Mouse (Mus musculus) kidney, embryonic 14.5 days (tissue): ENCODE results near the gene Specc1. TPM values are rescaled to one million over a fixed set of nuclear protein-coding genes. Genes with fewer than 3 reads are reported as not detected.

Experiments used
- ATAC-seq: fragments of 200-750 bp; cut with Nextera tagmentation; 2 replicates; pipeline ENCODE4 v1.8.0; 2017; ENCODE audit warnings: moderate number of reproducible peaks, mild to moderate bottlenecking, moderate TSS enrichment, moderate library complexity; ENCODE audit not compliant: low FRiP score, low TSS enrichment
- H3K27ac ChIP-seq: fragments of 300-500 bp; sonication (generic); 2 replicates; pipeline ENCODE4 v1.5.1; 2014; ENCODE audit warnings: low read depth, mild to moderate bottlenecking, low read length, moderate library complexity, mixed read lengths
- H3K27me3 ChIP-seq: fragments of 300-500 bp; sonication (generic); 2 replicates; pipeline ENCODE4 v1.6.1; 2014; ENCODE audit warnings: mild to moderate bottlenecking, low read length; ENCODE audit not compliant: control insufficient read depth, insufficient read depth
- H3K36me3 ChIP-seq: fragments of 300-500 bp; sonication (generic); 2 replicates; pipeline ENCODE4 v1.6.1; 2014; ENCODE audit warnings: low read length, mixed read lengths; ENCODE audit not compliant: control insufficient read depth, insufficient read depth
- H3K4me1 ChIP-seq: fragments of 300-500 bp; sonication (generic); 2 replicates; pipeline ENCODE4 v1.6.1; 2014; ENCODE audit warnings: low read length, mixed read lengths; ENCODE audit not compliant: control insufficient read depth, insufficient read depth
- H3K4me2 ChIP-seq: fragments of 300-500 bp; sonication (generic); replicated peaks from 2 replicates; pipeline ENCODE4 v1.6.1; 2014; ENCODE audit warnings: low read depth, mild to moderate bottlenecking, low read length
- H3K4me3 ChIP-seq: fragments of 300-500 bp; sonication (generic); 2 replicates; pipeline ENCODE4 v1.5.1; 2014; ENCODE audit warnings: mild to moderate bottlenecking, low read length
- H3K9ac ChIP-seq: fragments of 300-500 bp; sonication (generic); 2 replicates; pipeline ENCODE4 v1.6.1; 2014; ENCODE audit warnings: low read depth, mild to moderate bottlenecking, low read length, moderate library complexity
- H3K9me3 ChIP-seq: fragments of 300-500 bp; sonication (generic); 2 replicates; pipeline ENCODE4 v1.6.1; 2016; ENCODE audit warnings: low read length; ENCODE audit not compliant: control insufficient read depth
- WGBS: fragments of 180-500 bp; shearing (Covaris S2); extraction: QIAGEN DNeasy Blood & Tissue Kit; methylation state at CpG from one replicate; pipeline ENCODE4 v1.1.7; 2014; 5-methylcytosine and 5-hydroxymethylcytosine counted together
- polyA plus RNA-seq: library from polyadenylated mRNA; unstranded; fragments of >200 nt; fragmentation: Nextera tagmentation; extraction: Ambion mirVana; gene quantifications from 2 replicates; pipeline ENCODE4 v1.2.1, GENCODE M21; 2014

Specc1 gene
- 6.6 and 13.6 TPM in 2 replicates for polyA plus RNA-seq

DNA sequence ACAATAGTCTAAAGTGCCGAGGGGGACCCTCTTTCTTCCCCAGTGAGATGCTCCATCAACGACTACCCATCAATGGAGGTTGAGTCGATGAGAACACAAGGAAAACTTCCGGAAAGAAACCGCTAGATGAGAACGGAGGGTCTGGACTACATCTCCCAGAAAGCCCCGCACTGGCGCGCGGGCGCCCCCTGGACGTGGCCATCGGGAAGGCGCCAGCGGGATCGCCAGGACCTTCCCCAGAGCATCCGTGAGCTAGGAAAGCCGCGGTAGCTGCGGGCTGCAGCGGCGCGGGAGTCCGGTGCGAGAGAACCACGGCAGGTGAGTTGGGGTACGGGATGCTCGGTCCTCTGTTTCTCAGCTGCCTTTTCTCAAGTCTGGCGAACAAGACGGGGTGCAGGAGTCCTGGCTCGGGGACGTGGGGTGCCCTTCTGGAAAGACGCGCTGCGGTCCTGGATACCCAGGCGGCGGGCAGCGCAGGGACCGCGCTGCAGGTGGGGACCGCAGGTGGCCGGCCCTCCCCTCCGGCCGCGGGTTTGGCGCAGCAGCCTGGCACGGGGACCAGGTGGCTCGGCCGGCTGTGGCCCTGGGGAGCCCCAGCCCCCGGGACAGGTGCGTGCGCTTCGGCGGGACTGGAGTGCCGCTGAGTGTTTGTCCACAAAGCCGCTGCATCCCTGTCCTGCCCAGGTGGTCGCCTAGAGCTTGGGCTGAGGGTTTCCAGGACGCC is at the start of gene Specc1:
Gene Specc1 (plus strand): TSS at position 192 of the 724 bp plus-strand sequence.
- ATAC-seq = peak; percentile 94
- no peaks in the 10 kb centered on the region for H3K36me3 ChIP-seq
- peak within 1 kb of the TSS; percentile 50; the same call in 1 of the 2 replicates for H3K9ac ChIP-seq
- H3K27me3 ChIP-seq = peaks cover 22% of the 10 kb centered on the region
- WGBS = under 1% methylated on average over 53 of the region's 58 CpGs
- H3K4me3 ChIP-seq = peak within 1 kb of the TSS; percentile 63
- no peak within 1 kb of the TSS for H3K27ac ChIP-seq
- H3K4me1 ChIP-seq = peaks cover 5% of the 10 kb centered on the region; the same call in 1 of the 2 replicates
- H3K4me2 ChIP-seq = peak within 1 kb of the TSS; percentile 100
- no peaks in the 10 kb centered on the region for H3K9me3 ChIP-seq

DNA sequence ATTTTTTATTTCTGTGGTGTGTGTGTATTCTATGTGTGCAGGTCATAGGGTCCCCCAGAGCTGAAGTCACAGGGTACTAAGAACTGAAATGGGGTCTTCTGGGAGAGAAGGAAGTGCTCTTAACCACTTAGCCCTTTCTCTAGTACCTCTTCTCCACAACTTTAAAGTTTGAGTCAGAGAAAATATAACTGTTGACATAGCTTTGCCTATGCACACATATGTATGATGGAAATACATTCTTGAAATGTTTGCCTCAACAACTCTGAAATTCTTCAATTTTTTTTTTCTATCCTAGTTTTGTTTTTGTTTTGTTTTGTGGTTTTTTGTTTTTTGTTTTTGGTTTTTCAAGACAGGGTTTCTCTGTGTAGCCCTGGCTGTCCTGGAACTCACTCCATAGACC is 48.2 kb upstream of the Specc1 start:
- H3K9ac ChIP-seq = no peak overlapping the region
- H3K4me1 ChIP-seq = no peaks in the 10 kb centered on the region
- ATAC-seq = no peak
- H3K4me3 ChIP-seq = no peak overlapping the region
- H3K27ac ChIP-seq = no peak overlapping the region
- H3K27me3 ChIP-seq = no peaks in the 10 kb centered on the region
- H3K4me2 ChIP-seq = no peak overlapping the region
- no peaks in the 10 kb centered on the region for H3K9me3 ChIP-seq
- H3K36me3 ChIP-seq = peaks cover 66% of the 10 kb centered on the region

DNA sequence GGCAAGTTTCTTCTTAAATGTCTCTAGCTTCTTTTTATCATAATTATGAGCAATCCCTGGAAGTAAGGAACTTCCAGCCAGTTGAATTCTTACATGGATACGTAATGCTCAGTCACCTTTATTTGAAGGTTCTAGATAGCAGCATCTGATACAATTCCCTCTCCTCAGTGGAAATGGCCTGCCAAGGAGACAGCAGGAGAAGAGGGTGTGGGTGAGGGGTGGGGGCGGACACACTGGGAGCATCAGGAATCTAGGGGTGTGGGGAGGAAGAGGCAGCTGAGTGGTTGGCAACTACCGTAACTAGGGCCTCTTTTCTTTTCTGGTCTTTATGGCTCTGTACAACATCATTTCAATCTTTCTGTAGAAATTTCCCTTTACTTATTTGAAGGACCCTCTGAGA is 36.9 kb upstream of the Specc1 start:
- 95% methylated on average over 3 of the region's 3 CpGs for WGBS
- Histone ChIP-seq H3K27ac (no peak overlapping the region), H3K4me1 (no peaks in the 10 kb centered on the region), H3K27me3 (no peaks in the 10 kb centered on the region), H3K4me3 (no peak overlapping the region), H3K36me3 (peaks cover 14% of the 10 kb centered on the region), H3K9me3 (no peaks in the 10 kb centered on the region), H3K4me2 (no peak overlapping the region), H3K9ac (no peak overlapping the region)
- no peak for ATAC-seq

DNA sequence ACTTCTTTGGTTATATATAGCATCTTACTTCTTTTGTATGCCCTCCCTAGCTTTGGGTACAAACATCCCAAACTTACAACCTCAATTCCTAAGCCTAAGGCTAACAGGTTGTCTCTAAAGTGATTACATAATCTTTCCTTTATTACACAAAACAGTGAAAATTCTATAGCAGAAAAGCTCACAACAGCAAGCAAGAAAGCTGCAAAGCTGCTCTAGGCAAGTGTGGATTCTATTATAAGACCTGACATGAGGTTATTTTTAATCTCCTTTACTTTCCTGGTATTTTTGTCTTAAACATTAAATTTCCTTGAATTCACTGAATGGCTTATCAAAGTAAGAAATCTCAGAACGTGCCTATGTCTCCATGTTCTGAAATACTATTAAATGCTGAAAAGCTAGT is 33.3 kb upstream of the Specc1 start:
- Histone ChIP-seq H3K4me1 (peaks cover 3% of the 10 kb centered on the region; the same call in 1 of the 2 replicates), H3K4me2 (no peak overlapping the region), H3K9me3 (no peaks in the 10 kb centered on the region), H3K4me3 (no peak overlapping the region), H3K27ac (no peak overlapping the region), H3K27me3 (no peaks in the 10 kb centered on the region), H3K9ac (no peak overlapping the region), H3K36me3 (no peaks in the 10 kb centered on the region)
- WGBS = 83% methylated on average over 1 of the region's 1 CpGs
- ATAC-seq = no peak

DNA sequence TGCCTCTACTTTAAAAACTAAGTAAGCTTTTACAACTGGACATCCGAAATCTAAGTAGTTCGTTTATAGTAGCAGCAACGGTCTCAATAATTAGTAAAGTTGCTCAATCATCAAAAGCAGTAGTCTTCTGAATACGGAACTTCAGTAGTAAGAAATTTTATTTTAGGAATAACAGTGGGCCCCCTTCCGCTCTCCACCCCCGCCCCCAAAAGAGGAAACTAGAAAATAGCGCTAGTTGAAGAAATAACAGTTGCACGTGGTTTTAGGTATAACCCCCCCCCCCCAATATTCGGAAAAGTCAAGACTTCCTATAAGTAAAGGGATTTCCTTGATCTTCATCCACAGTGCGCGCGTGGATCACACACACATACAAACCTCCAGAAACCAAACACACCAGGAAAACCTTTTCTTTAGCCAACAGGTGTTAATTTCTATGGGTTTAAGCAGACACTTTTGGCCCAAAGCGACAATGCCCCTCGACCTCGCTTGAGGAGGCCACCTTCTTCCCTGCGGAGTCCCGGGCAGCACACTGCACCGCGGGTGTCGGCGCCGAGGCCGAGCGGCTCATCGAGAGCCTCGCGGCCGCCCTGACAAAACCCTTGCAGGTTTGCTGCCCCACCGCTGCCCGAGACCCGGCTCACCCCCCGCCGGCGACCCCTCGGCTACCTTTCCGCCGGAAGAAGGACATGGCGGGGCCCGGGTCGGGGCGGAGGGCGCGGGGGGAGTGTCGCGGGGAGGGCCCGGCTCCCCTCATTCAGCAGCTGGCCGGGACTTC is 27.1 kb upstream of the Specc1 start:
- Histone ChIP-seq H3K36me3 (no peaks in the 10 kb centered on the region), H3K4me1 (peaks cover 12% of the 10 kb centered on the region; the same call in 1 of the 2 replicates), H3K27me3 (no peaks in the 10 kb centered on the region), H3K4me3 (peak overlapping the region; percentile 64), H3K4me2 (peak overlapping the region; percentile 54), H3K27ac (peak overlapping the region; percentile 76), H3K9ac (peak overlapping the region; percentile 71), H3K9me3 (no peaks in the 10 kb centered on the region)
- peak; percentile 73; the same call in 1 of the 2 replicates for ATAC-seq
- under 1% methylated on average over 44 of the region's 47 CpGs for WGBS

DNA sequence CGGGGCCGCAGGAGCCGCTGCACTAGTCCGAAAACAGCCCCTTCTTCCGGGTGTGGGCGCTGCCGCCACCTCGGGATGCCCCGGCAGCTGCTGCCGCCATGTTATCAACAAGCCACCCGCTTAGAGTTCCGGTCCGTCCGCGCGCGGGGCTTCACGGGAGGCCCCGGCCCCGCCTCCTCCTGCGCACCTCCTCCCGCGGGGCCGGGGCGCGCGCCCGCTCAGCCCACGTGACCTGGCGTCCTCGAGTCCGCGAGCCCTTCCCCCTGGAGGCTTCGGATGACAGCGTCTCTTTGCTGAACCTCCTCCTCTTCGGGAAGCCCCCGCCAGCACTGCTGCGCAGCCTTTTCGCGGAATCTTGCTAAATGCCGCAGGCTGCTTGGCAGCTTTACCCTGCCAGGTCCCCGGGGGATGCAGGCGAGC is 26.5 kb upstream of the Specc1 start, which contains the start of gene Akap10:
Gene Akap10 (minus strand): TSS at position 155 of the 420 bp plus-strand sequence.
- Histone ChIP-seq H3K9me3 (no peaks in the 10 kb centered on the region), H3K4me3 (peak within 1 kb of the TSS; percentile 64), H3K27ac (peak within 1 kb of the TSS; percentile 76), H3K27me3 (no peaks in the 10 kb centered on the region), H3K4me1 (peaks cover 12% of the 10 kb centered on the region; the same call in 1 of the 2 replicates), H3K36me3 (no peaks in the 10 kb centered on the region), H3K9ac (peak within 1 kb of the TSS; percentile 71), H3K4me2 (peak within 1 kb of the TSS; percentile 54)
- peak; percentile 96 for ATAC-seq
- WGBS = under 1% methylated on average over 43 of the region's 43 CpGs

DNA sequence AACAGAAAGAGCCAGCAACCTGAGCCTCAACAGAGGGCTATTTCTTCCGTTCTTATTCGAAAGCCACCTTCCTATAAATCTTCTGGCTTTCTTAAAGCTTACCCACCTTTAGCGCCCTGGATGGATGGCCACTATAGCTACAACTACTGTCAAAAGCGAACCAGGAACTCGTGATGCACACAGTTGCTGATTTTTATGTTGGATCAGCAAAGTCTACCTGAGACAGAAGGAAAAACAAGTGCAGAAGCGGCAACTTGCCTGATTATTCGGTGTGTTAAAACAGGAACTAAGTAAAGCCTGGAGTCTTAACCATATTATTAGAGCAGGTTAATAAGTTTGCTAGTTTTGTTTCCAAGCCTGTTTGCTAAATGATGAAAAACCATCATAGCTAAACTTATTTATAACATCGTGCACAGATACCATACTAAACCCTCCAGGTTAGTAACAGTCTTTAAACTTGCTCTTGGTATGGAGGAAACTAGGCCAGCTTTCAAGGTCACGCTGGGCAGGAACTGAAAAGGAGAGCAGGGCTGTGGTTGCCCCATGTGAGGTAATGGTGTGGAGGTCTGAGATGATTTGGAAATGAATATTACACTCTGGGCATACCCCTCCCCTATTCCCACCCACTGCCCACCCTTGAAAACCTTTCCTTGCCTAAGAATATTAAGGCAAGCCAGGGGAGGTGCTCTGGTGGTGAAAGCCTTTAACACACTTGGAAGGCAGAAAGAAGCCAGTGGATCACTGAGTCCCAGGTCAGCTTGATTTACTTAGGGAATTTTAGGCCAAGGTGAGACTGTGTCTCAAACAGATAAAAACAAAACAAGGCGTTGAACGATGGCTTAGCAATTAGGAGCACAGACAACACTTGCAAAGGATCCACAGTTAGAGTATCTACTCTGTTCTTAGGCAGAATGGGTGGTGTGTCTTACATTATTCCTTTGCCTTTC is 25.6 kb upstream of the Specc1 start:
- ATAC-seq = no peak; the same call in 1 of the 2 replicates

DNA sequence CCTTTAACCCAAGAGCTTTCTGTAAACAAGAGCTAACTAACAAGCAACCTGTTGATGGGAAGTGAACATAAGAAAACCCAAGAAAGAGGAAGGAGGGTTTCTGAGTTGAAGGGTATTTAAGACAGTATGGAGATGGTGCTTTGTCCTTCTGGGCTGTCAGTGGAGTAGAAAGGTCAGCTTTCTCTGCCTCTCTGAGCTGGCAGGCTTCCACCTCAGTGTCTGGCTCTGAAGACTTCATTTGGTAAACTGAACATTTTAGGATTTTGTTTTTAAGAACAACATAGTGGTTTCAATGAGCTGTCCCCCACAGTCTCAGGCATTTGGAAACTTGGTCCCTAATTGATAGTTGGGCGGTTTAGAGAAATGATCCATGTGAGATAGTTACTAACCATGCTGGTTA is 18.8 kb upstream of the Specc1 start:
- 82% methylated on average over 1 of the region's 1 CpGs for WGBS
- no peak for ATAC-seq

More for the DNA sequence above, 25.6 kb upstream of the Specc1 start:
- Histone ChIP-seq H3K4me1 (peaks cover 12% of the 10 kb centered on the region; the same call in 1 of the 2 replicates), H3K4me2 (peak overlapping the region; percentile 54), H3K9ac (peak overlapping the region; percentile 71), H3K9me3 (no peaks in the 10 kb centered on the region), H3K27me3 (no peaks in the 10 kb centered on the region), H3K4me3 (peak overlapping the region; percentile 64), H3K36me3 (no peaks in the 10 kb centered on the region), H3K27ac (peak overlapping the region; percentile 76)
- WGBS = 17% methylated on average over 11 of the region's 11 CpGs

More for the DNA sequence above, 18.8 kb upstream of the Specc1 start:
- H3K4me2 ChIP-seq = no peak overlapping the region
- no peak overlapping the region for H3K9ac ChIP-seq
- H3K36me3 ChIP-seq = no peaks in the 10 kb centered on the region
- no peaks in the 10 kb centered on the region for H3K9me3 ChIP-seq
- H3K4me1 ChIP-seq = no peaks in the 10 kb centered on the region
- no peaks in the 10 kb centered on the region for H3K27me3 ChIP-seq
- H3K4me3 ChIP-seq = no peak overlapping the region
- no peak overlapping the region for H3K27ac ChIP-seq
